Mouse (Mus musculus) hematopoietic stem cell, adult 5-6 weeks (primary cell): ENCODE measurements at regions not wholly inside any gene's neighbourhood (a gene's known extent, or its start where the extent isn't known, plus 50 kb on each side); places are given as distances from the start of the nearest gene placed in this dataset.

Experiments used
- ATAC-seq, 2 experiments: fragments of 125-278 bp in 1 of 2; replicated peaks in 1 of 2; 2 replicates each; pipeline ENCODE4 v1.8.0; 2016 to 2017; ENCODE audit warnings: inconsistent platforms in 2 of 2, mild to moderate bottlenecking in 2 of 2, moderate number of reproducible peaks in 2 of 2, low read depth in 1 of 2, moderate TSS enrichment in 1 of 2; ENCODE audit not compliant: low FRiP score in 2 of 2, poor library complexity in 2 of 2, severe bottlenecking in 2 of 2, insufficient read depth in 1 of 2, low TSS enrichment in 1 of 2

- ATAC-seq = no peak
Observed at GRCm38 (mm10) chr4:81827453-81827852, 384.8 kb upstream of the Mpdz start.

GRCm38 (mm10) chr4:81825966-81826365 is 383.4 kb upstream of the Mpdz start:
- no peak for ATAC-seq

GRCm38 (mm10) chr4:81823566-81823965 is 381.0 kb upstream of the Mpdz start:
- no peak for ATAC-seq

GRCm38 (mm10) chr4:81789274-81789673 is 346.7 kb upstream of the Mpdz start:
- no peak for ATAC-seq

GRCm38 (mm10) chr4:81788636-81789035 is 346.0 kb upstream of the Mpdz start:
- no peak for ATAC-seq

- ATAC-seq = no peak
Observed at GRCm38 (mm10) chr4:81781971-81782370, 339.4 kb upstream of the Mpdz start.

- ATAC-seq = no peak
Observed at GRCm38 (mm10) chr4:81766705-81767104, 324.1 kb upstream of the Mpdz start.

- ATAC-seq = no peak
Observed at GRCm38 (mm10) chr4:81764026-81764867, 321.6 kb upstream of the Mpdz start.

- no peak for ATAC-seq
Observed at GRCm38 (mm10) chr4:81763311-81764025, 320.9 kb upstream of the Mpdz start.

GRCm38 (mm10) chr4:81762592-81763229 is 320.1 kb upstream of the Mpdz start:
- ATAC-seq = no peak

- ATAC-seq = no peak
Observed at GRCm38 (mm10) chr4:81757905-81758304, 315.3 kb upstream of the Mpdz start.

- ATAC-seq = no peak
Observed at GRCm38 (mm10) chr4:81744629-81745509, 302.3 kb upstream of the Mpdz start.

GRCm38 (mm10) chr4:81743978-81744628 is 301.5 kb upstream of the Mpdz start:
- ATAC-seq = no peak

- no peak for ATAC-seq
Observed at GRCm38 (mm10) chr4:81742536-81743459, 300.2 kb upstream of the Mpdz start.

- no peak for ATAC-seq
Observed at GRCm38 (mm10) chr4:81734391-81734790, 291.8 kb upstream of the Mpdz start.

- ATAC-seq = no peak
Observed at GRCm38 (mm10) chr4:81730386-81730785, 287.8 kb upstream of the Mpdz start.
